Mouse (Mus musculus) midbrain, embryonic 10.5 days (tissue): ENCODE results near the gene Olfr361. TPM values are rescaled to one million over a fixed set of nuclear protein-coding genes. Genes with fewer than 3 reads are reported as not detected.
"Not testable (repeated sequence)": the region's sequence is repeated elsewhere in the genome, so short reads cannot be mapped to it uniquely, and the experiment has no call there.

ENCODE experiments used
- DNase-seq: peaks from one replicate; pipeline ENCODE4 v3.0.0-alpha.2; 2017; ENCODE audit warnings: low spot score
- H3K27ac ChIP-seq: fragments of 300-500 bp; sonication (generic); replicated peaks from 2 replicates; pipeline ENCODE4 v1.5.1; 2016; ENCODE audit warnings: mild to moderate bottlenecking
- H3K27me3 ChIP-seq: fragments of 300-500 bp; sonication (generic); 2 replicates; pipeline ENCODE4 v1.6.1; 2016; ENCODE audit warnings: low read depth, mild to moderate bottlenecking; ENCODE audit not compliant: poor library complexity, severe bottlenecking
- H3K36me3 ChIP-seq: fragments of 300-500 bp; sonication (generic); 2 replicates; pipeline ENCODE4 v1.6.1; 2016; ENCODE audit warnings: mild to moderate bottlenecking, moderate library complexity
- H3K4me1 ChIP-seq: fragments of 300-500 bp; sonication (generic); 2 replicates; pipeline ENCODE4 v1.6.1; 2016
- H3K4me3 ChIP-seq: fragments of 300-500 bp; sonication (generic); 2 replicates; pipeline ENCODE4 v1.5.1; 2016; ENCODE audit warnings: mild to moderate bottlenecking, moderate library complexity
- H3K9me3 ChIP-seq: fragments of 300-500 bp; sonication (generic); replicated peaks from 2 replicates; pipeline ENCODE4 v1.6.1; 2016; ENCODE audit warnings: mild to moderate bottlenecking
- WGBS: fragments of 180-500 bp; shearing (Covaris S2); methylation state at CpG from one replicate; pipeline ENCODE4 v1.1.7; 2016; 5-methylcytosine and 5-hydroxymethylcytosine counted together
- polyA plus RNA-seq: library from polyadenylated mRNA; unstranded; fragments of >200 nt; fragmentation: Nextera tagmentation; extraction: Ambion mirVana; gene quantifications from 2 replicates; pipeline ENCODE4 v1.2.1, GENCODE M21; 2016

Olfr361 gene
- not detected in 2 replicates for polyA plus RNA-seq

GRCm38 (mm10) chr2:37089190-37089589, at the start of gene Olfr361:
Gene Olfr361 (minus strand): TSS chr2:37089290.
- H3K36me3 ChIP-seq, H3K4me3 ChIP-seq, DNase-seq, H3K27ac ChIP-seq, H3K27me3 ChIP-seq, H3K4me1 ChIP-seq: not testable (repeated sequence)
- 65% methylated on average over 1 of the region's 1 CpGs for WGBS
- H3K9me3 ChIP-seq: peaks cover 28% of the 10 kb centered on the region

- Histone ChIP-seq H3K9me3 (peaks cover 42% of the 10 kb centered on the region), H3K4me1 (no peaks in the 10 kb centered on the region), H3K4me3 (no peak within 1 kb of the TSS), H3K36me3 (no peaks in the 10 kb centered on the region), H3K27ac (no peak within 1 kb of the TSS), H3K27me3 (no peaks in the 10 kb centered on the region)
- DNase-seq: no peak
- 88% methylated on average over 1 of the region's 1 CpGs for WGBS
These were observed 28.7 kb upstream of the Olfr361 start, which contains the start of gene Olfr362 for GRCm38 (mm10) chr2:37117810-37118209. Gene Olfr362 (minus strand): TSS chr2:37117910.

GRCm38 (mm10) chr2:37065446-37065845, 23.6 kb downstream of the Olfr361 start, which contains the start of gene Olfr360:
Gene Olfr360 (plus strand): TSS chr2:37065746.
- H3K36me3 ChIP-seq: no peaks in the 10 kb centered on the region
- no peaks in the 10 kb centered on the region for H3K27me3 ChIP-seq
- H3K4me1 ChIP-seq: no peaks in the 10 kb centered on the region
- peaks cover 30% of the 10 kb centered on the region for H3K9me3 ChIP-seq
- no peak for DNase-seq
- H3K27ac ChIP-seq: no peak within 1 kb of the TSS
- no peak within 1 kb of the TSS for H3K4me3 ChIP-seq

Other genes starting within 250 kb of the Olfr361 start
- gene Olfr350, start 243.0 kb downstream of the Olfr361 start, polyA plus RNA-seq: not detected in 2 replicates
- not detected in 2 replicates for gene Olfr351, start 226.6 kb downstream of the Olfr361 start, polyA plus RNA-seq
- gene Olfr352, start 220.8 kb downstream of the Olfr361 start, polyA plus RNA-seq: not detected in 2 replicates
- not detected in 2 replicates for gene Olfr353, start 196.4 kb downstream of the Olfr361 start, polyA plus RNA-seq
- gene Olfr354, start 183.6 kb downstream of the Olfr361 start, polyA plus RNA-seq: not detected in 2 replicates
- not detected in 2 replicates for gene Olfr355, start 160.4 kb downstream of the Olfr361 start, polyA plus RNA-seq
- not detected in 2 replicates for gene Olfr356, start 152.2 kb downstream of the Olfr361 start, polyA plus RNA-seq
- gene Olfr357, start 95.5 kb downstream of the Olfr361 start, polyA plus RNA-seq: not detected in 2 replicates
- not detected in 2 replicates for gene Olfr358, start 80.0 kb downstream of the Olfr361 start, polyA plus RNA-seq
- not detected in 2 replicates for gene Olfr360, start 23.5 kb downstream of the Olfr361 start, polyA plus RNA-seq
- not detected in 2 replicates for gene Olfr362, start 28.6 kb upstream of the Olfr361 start, polyA plus RNA-seq
- gene Olfr364-ps1, start 50.0 kb upstream of the Olfr361 start, polyA plus RNA-seq: not detected in 2 replicates
- gene Olfr365, start 98.9 kb upstream of the Olfr361 start, polyA plus RNA-seq: not detected in 2 replicates
- gene Olfr366, start 122.3 kb upstream of the Olfr361 start, polyA plus RNA-seq: not detected in 2 replicates
- not detected in 2 replicates for gene Olfr368, start 237.2 kb upstream of the Olfr361 start, polyA plus RNA-seq